Mouse (Mus musculus) stomach, postnatal 0 days (tissue): ENCODE measurements around the gene Crnkl1.

ENCODE experiments used
- CTCF ChIP-seq: IDR thresholded peaks from 2 replicates; pipeline ENCODE4 v1.5.1; 2016; ENCODE audit warnings: antibody characterized with exemption, low read depth, mild to moderate bottlenecking, moderate library complexity
- EP300 ChIP-seq: optimal IDR thresholded peaks from 2 replicates; pipeline ENCODE3; 2016; ENCODE audit warnings: antibody characterized with exemption

GRCm38 (mm10) chr2:145901861-145902260 is 33.0 kb downstream of the Crnkl1 start, which contains the start of gene Naa20:
- TF ChIP-seq CTCF (no peak), EP300 (no peak)
